Mouse (Mus musculus) MEL (cell line): ENCODE measurements around the gene Eral1. TPM values are rescaled to one million over a fixed set of nuclear protein-coding genes. Genes with fewer than 3 reads are reported as not detected.

Source experiments
- DNase-seq: peaks from one replicate; pipeline ENCODE4 v3.0.0; 2011; ENCODE audit warnings: low read depth, low spot score
- H3K27ac ChIP-seq: 2 replicates; pipeline ENCODE4 v1.5.1; 2012; ENCODE audit warnings: low read depth, mild to moderate bottlenecking, control low read depth, low read length, moderate library complexity; ENCODE audit not compliant: control insufficient read depth
- H3K27me3 ChIP-seq, 2 experiments: fragments of 150-350 bp in 1 of 2; sonication (generic) in 1 of 2; 2 replicates each; pipeline ENCODE4 v1.6.1; 2012; ENCODE audit warnings: low read length in 2 of 2, mild to moderate bottlenecking in 2 of 2, improper control_type of control experiment in 1 of 2, moderate library complexity in 1 of 2; ENCODE audit not compliant: insufficient read depth in 2 of 2, control insufficient read depth in 1 of 2
- H3K36me3 ChIP-seq, 2 experiments: 2 replicates each; pipeline ENCODE4 v1.6.1; 2012 to 2014; ENCODE audit warnings: low read length in 2 of 2, improper control_type of control experiment in 1 of 2, inconsistent platforms in 1 of 2, mild to moderate bottlenecking in 1 of 2; ENCODE audit not compliant: insufficient read depth in 2 of 2, control insufficient read depth in 1 of 2
- H3K4me1 ChIP-seq, 2 experiments: fragments of 150-350 bp in 1 of 2; sonication (generic) in 1 of 2; 2 replicates each; pipeline ENCODE4 v1.6.1; 2012; ENCODE audit warnings: low read length in 2 of 2, improper control_type of control experiment in 1 of 2, mild to moderate bottlenecking in 1 of 2; ENCODE audit not compliant: insufficient read depth in 2 of 2, control insufficient read depth in 1 of 2
- H3K4me3 ChIP-seq, 2 experiments: fragments of 150-350 bp in 1 of 2; sonication (generic) in 1 of 2; 2 replicates each; pipeline ENCODE4 v1.5.1; 2012; ENCODE audit warnings: low read depth in 2 of 2, low read length in 2 of 2, mild to moderate bottlenecking in 2 of 2, moderate library complexity in 2 of 2, control low read depth in 1 of 2, improper control_type of control experiment in 1 of 2; ENCODE audit not compliant: control insufficient read depth in 1 of 2, insufficient read depth in 1 of 2
- H3K79me2 ChIP-seq: 2 replicates; pipeline ENCODE4 v1.6.1; 2012; ENCODE audit warnings: mild to moderate bottlenecking, low read length, moderate library complexity; ENCODE audit not compliant: control insufficient read depth, poor library complexity, insufficient read depth
- H3K9ac ChIP-seq: 2 replicates; pipeline ENCODE4 v1.6.1; 2012; ENCODE audit warnings: low read depth, mild to moderate bottlenecking, control low read depth, low read length, moderate library complexity; ENCODE audit not compliant: control insufficient read depth, poor library complexity, severe bottlenecking
- H3K9me3 ChIP-seq: fragments of 150-350 bp; sonication (generic); replicated peaks from 2 replicates; pipeline ENCODE4 v1.6.1; 2012; ENCODE audit warnings: mild to moderate bottlenecking, low read length, improper control_type of control experiment, moderate library complexity; ENCODE audit not compliant: insufficient read depth
- BHLHE40 ChIP-seq: IDR thresholded peaks from 2 replicates; pipeline ENCODE4 v1.6.1; 2012; ENCODE audit warnings: low read depth, mild to moderate bottlenecking, inconsistent platforms, low read length, improper control_type of control experiment, borderline replicate concordance
- CTCF ChIP-seq, 3 experiments: IDR thresholded peaks in 2 of 3; conservative IDR thresholded peaks in 1 of 3; 2 replicates each; pipeline ENCODE4 v1.5.1; 2011 to 2012; ENCODE audit warnings: low read length in 3 of 3, low read depth in 2 of 3, mild to moderate bottlenecking in 2 of 3, improper control_type of control experiment in 1 of 3, inconsistent platforms in 1 of 3, mixed read lengths in 1 of 3, moderate library complexity in 1 of 3; ENCODE audit not compliant: control insufficient read depth in 1 of 3, insufficient read depth in 1 of 3, poor library complexity in 1 of 3, severe bottlenecking in 1 of 3
- E2F4 ChIP-seq: IDR thresholded peaks from 2 replicates; pipeline ENCODE4 v1.6.1; 2011; ENCODE audit warnings: low read depth, low read length, improper control_type of control experiment, borderline replicate concordance
- EP300 ChIP-seq, 2 experiments: IDR thresholded peaks; 2 replicates each; pipeline ENCODE4 v1.6.1; 2011; ENCODE audit warnings: improper control_type of control experiment in 2 of 2, low read length in 2 of 2, low read depth in 1 of 2, mild to moderate bottlenecking in 1 of 2
- ETS1 ChIP-seq: IDR thresholded peaks from 2 replicates; pipeline ENCODE4 v1.6.1; 2012; ENCODE audit warnings: low read depth, mild to moderate bottlenecking, inconsistent platforms, low read length, improper control_type of control experiment, moderate library complexity
- GABPA ChIP-seq: IDR thresholded peaks from 2 replicates; pipeline ENCODE4 v1.6.1; 2012; ENCODE audit warnings: low read depth, mild to moderate bottlenecking, inconsistent platforms, low read length, improper control_type of control experiment, moderate library complexity
- GATA1 ChIP-seq: IDR thresholded peaks from 2 replicates; pipeline ENCODE4 v1.6.1; 2011; ENCODE audit warnings: low read depth, low read length, improper control_type of control experiment
- HCFC1 ChIP-seq: IDR thresholded peaks from 2 replicates; pipeline ENCODE4 v1.6.1; 2012; ENCODE audit warnings: low read depth, mild to moderate bottlenecking, inconsistent platforms, low read length, improper control_type of control experiment, moderate library complexity
- KAT2A ChIP-seq: conservative IDR thresholded peaks from 2 replicates; pipeline ENCODE4 v1.6.1; 2012; ENCODE audit warnings: low read depth, low read length, improper control_type of control experiment, inconsistent platforms
- MAFK ChIP-seq: IDR thresholded peaks from 2 replicates; pipeline ENCODE4 v1.6.1; 2011; ENCODE audit warnings: low read depth, mild to moderate bottlenecking, low read length, improper control_type of control experiment, borderline replicate concordance
- MAX ChIP-seq: IDR thresholded peaks from 2 replicates; pipeline ENCODE4 v1.6.1; 2011; ENCODE audit warnings: low read length, improper control_type of control experiment
- MAZ ChIP-seq: IDR thresholded peaks from 2 replicates; pipeline ENCODE4 v1.6.1; 2012; ENCODE audit warnings: low read depth, mild to moderate bottlenecking, inconsistent platforms, low read length, improper control_type of control experiment
- MEF2A ChIP-seq: IDR thresholded peaks from 2 replicates; pipeline ENCODE4 v1.6.1; 2014; ENCODE audit warnings: low read depth, mild to moderate bottlenecking, inconsistent platforms, low read length, improper control_type of control experiment; ENCODE audit not compliant: poor library complexity, insufficient replicate concordance, severe bottlenecking; ENCODE audit errors: extremely low read depth
- MXI1 ChIP-seq: IDR thresholded peaks from 2 replicates; pipeline ENCODE4 v1.6.1; 2011; ENCODE audit warnings: mild to moderate bottlenecking, low read depth, low read length, improper control_type of control experiment
- MYB ChIP-seq: IDR thresholded peaks from 2 replicates; pipeline ENCODE4 v1.6.1; 2011; ENCODE audit warnings: mild to moderate bottlenecking, low read depth, low read length, improper control_type of control experiment
- MYC ChIP-seq: IDR thresholded peaks from 2 replicates; pipeline ENCODE4 v1.6.1; 2011; ENCODE audit warnings: low read depth, mild to moderate bottlenecking, low read length, improper control_type of control experiment, moderate library complexity
- NELFE ChIP-seq: IDR thresholded peaks from 2 replicates; pipeline ENCODE4 v1.6.1; 2011; ENCODE audit warnings: low read depth, low read length, improper control_type of control experiment
- NRF1 ChIP-seq: IDR thresholded peaks from 2 replicates; pipeline ENCODE4 v1.6.1; 2014; ENCODE audit warnings: low read depth, mild to moderate bottlenecking, inconsistent platforms, low read length, improper control_type of control experiment, moderate library complexity; ENCODE audit not compliant: poor library complexity, insufficient read depth, severe bottlenecking
- POLR2A ChIP-seq, 2 experiments: IDR thresholded peaks; 2 replicates each; pipeline ENCODE4 v1.6.1; 2011 to 2012; ENCODE audit warnings: low read length in 2 of 2, mild to moderate bottlenecking in 2 of 2, control low read depth in 1 of 2, improper control_type of control experiment in 1 of 2, low read depth in 1 of 2, moderate library complexity in 1 of 2; ENCODE audit not compliant: control insufficient read depth in 1 of 2, insufficient read depth in 1 of 2, poor library complexity in 1 of 2
- POLR2AphosphoS5 ChIP-seq: IDR thresholded peaks from 2 replicates; pipeline ENCODE4 v1.6.1; 2012; ENCODE audit warnings: low read depth, borderline replicate concordance, mild to moderate bottlenecking, inconsistent platforms, low read length, moderate library complexity, mixed read lengths
- RAD21 ChIP-seq: IDR thresholded peaks from 2 replicates; pipeline ENCODE4 v1.6.1; 2011; ENCODE audit warnings: mild to moderate bottlenecking, low read depth, low read length, improper control_type of control experiment
- RCOR1 ChIP-seq: IDR thresholded peaks from 2 replicates; pipeline ENCODE4 v1.6.1; 2012; ENCODE audit warnings: low read depth, mild to moderate bottlenecking, inconsistent platforms, low read length, improper control_type of control experiment
- SIN3A ChIP-seq: IDR thresholded peaks from 2 replicates; pipeline ENCODE4 v1.6.1; 2012; ENCODE audit warnings: low read length, improper control_type of control experiment, inconsistent platforms
- SMC3 ChIP-seq: IDR thresholded peaks from 2 replicates; pipeline ENCODE4 v1.6.1; 2011; ENCODE audit warnings: low read depth, low read length, improper control_type of control experiment
- TBP ChIP-seq: IDR thresholded peaks from 2 replicates; pipeline ENCODE4 v1.8.0; 2011; ENCODE audit warnings: low read depth, low read length, improper control_type of control experiment
- TCF12 ChIP-seq: IDR thresholded peaks from 2 replicates; pipeline ENCODE4 v1.6.1; 2014; ENCODE audit warnings: low read depth, mild to moderate bottlenecking, inconsistent platforms, low read length, improper control_type of control experiment, moderate library complexity
- UBTF ChIP-seq: IDR thresholded peaks from 2 replicates; pipeline ENCODE4 v1.6.1; 2012; ENCODE audit warnings: low read depth, mild to moderate bottlenecking, inconsistent platforms, low read length, improper control_type of control experiment, moderate library complexity, borderline replicate concordance; ENCODE audit not compliant: insufficient read depth
- ZC3H11A ChIP-seq: IDR thresholded peaks from 2 replicates; pipeline ENCODE4 v1.6.1; 2012; ENCODE audit warnings: low read depth, mild to moderate bottlenecking, inconsistent platforms, low read length, improper control_type of control experiment
- ZKSCAN1 ChIP-seq: IDR thresholded peaks from 2 replicates; pipeline ENCODE4 v1.6.1; 2012; ENCODE audit warnings: low read depth, mild to moderate bottlenecking, inconsistent platforms, low read length, improper control_type of control experiment, moderate library complexity
- ZNF384 ChIP-seq: IDR thresholded peaks from 2 replicates; pipeline ENCODE4 v1.6.1; 2012; ENCODE audit warnings: low read depth, mild to moderate bottlenecking, inconsistent platforms, low read length, improper control_type of control experiment
- polyA plus RNA-seq, 2 experiments: library from polyadenylated mRNA; stranded (reverse) in 1 of 2; unstranded in 1 of 2; fragments of >175 nt in 1 of 2; fragments of >200 nt in 1 of 2; gene quantifications; 2 replicates each; pipeline versions ENCODE4 v1.2.1 to v1.2.4; 2012; ENCODE audit warnings: low replicate concordance in 2 of 2, low read depth in 1 of 2; ENCODE audit not compliant: insufficient read length in 2 of 2, insufficient read depth in 1 of 2, missing spikeins in 1 of 2
- total RNA-seq: library from RNA; depleted of rRNA; stranded (reverse); fragments of 300-350 nt; gene quantifications from 2 replicates; pipeline ENCODE4 v1.2.3, GENCODE M21; 2012

The Eral1 gene
- total and polyA plus RNA-seq, 3 experiments = 38.4 to 43.5 TPM; not detected in 1

DNA sequence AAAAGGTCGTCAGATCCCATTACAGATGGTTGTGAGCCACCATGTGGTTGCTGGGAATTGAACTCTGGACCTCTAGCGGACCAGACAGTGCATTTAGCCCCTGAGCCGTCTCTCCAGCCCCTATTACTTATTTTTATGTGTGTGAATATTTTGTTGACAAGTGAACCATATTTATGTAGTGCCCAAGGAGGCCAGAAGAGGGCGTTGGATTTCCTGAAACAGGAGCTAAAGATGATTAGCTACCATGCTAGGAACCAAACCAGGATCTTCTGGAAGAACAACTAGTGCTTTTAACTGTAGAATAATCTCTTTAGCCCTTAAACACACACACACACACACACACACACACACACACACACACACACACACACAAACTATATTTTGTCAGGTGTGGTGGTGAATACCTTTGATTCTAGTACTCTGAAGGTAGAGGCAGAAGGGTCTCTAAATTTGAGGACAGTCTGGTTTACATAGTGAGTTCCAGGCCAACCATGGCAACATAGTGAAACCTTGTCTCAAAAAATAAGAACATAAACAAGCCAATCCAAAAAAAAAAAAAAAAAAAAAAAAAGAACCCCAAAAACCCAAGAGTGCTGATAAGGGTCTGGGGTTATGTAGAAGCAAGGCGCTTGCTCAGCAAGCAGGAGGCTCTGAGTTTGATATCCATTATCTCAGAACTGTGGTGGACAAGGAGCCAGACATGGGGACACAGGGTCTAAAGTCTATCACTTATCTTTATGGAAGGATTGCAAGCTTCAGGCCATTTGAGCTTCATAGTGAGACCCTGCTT lies 23.0 kb upstream of the Eral1 start:
- Histone ChIP-seq H3K9me3 (no peaks in the 10 kb centered on the region), H3K27ac (peak overlapping the region; percentile 35), H3K27me3 (no peaks in the 10 kb centered on the region), H3K4me1 (peaks cover 6 to 12% of the 10 kb centered on the region in 2 experiments), H3K36me3 (peaks cover 0 to 15% of the 10 kb centered on the region in 2 experiments; a peak in 2 of 4 replicates), H3K9ac (0 out of 2 replicates have a peak overlapping the region, but pooled peaks have one; percentile 19), H3K79me2 (no peaks in the 10 kb centered on the region), H3K4me3 (peak overlapping the region in 1 of 2 experiments; percentile 28; a peak in 2 of 4 replicates)
- DNase-seq = peak; percentile 84
- TF ChIP-seq ZNF384 (peak; percentile 99), BHLHE40 (peak; percentile 33; the same call in 1 of the 2 replicates), HCFC1 (0 out of 2 replicates have a peak, but pooled peaks have one; percentile 52), MAFK (peak; percentile 71; the same call in 1 of the 2 replicates), MAZ (0 out of 2 replicates have a peak, but pooled peaks have one; percentile 18), SIN3A (peak; percentile 83), TBP (no peak), RAD21 (peak; percentile 49), E2F4 (no peak), MAX (no peak), GABPA (no peak), TCF12 (peak; percentile 42; the same call in 1 of the 2 replicates), MEF2A (no peak), POLR2A (IDR thresholded peaks at IDR 0.05; ENCODE audit: control insufficient read depth in 1 of 2, insufficient read depth in 1 of 2, low read depth in 1 of 2, low read length in 2 of 2, poor library complexity in 1 of 2) (no peak), RCOR1 (peak; percentile 48; the same call in 1 of the 2 replicates), POLR2AphosphoS5 (no peak), GATA1 (peak; percentile 91), MYB (no peak), ZC3H11A (peak; percentile 60), SMC3 (peak; percentile 71), CTCF (IDR thresholded peaks at IDR 0.05 in 2 of 3, conservative IDR thresholded peaks at IDR 0.05 in 1 of 3; ENCODE audit: control insufficient read depth in 1 of 3, insufficient read depth in 1 of 3, low read depth in 2 of 3, low read length in 3 of 3, poor library complexity in 1 of 3, severe bottlenecking in 1 of 3) (peak; percentile 20 to 73 (median 60); a peak in 5 of 6 replicates), NELFE (no peak), EP300 (IDR thresholded peaks at IDR 0.05; ENCODE audit: low read depth in 1 of 2, low read length in 2 of 2) (peak; percentile 51 to 61), UBTF (no peak), MYC (0 out of 2 replicates have a peak, but pooled peaks have one; percentile 39), NRF1 (peak; percentile 62), ZKSCAN1 (peak; percentile 52; the same call in 1 of the 2 replicates), MXI1 (peak; percentile 59; the same call in 1 of the 2 replicates), KAT2A (no peak), ETS1 (peak; percentile 72)
